Mouse (Mus musculus) ES-E14 (cell line): ENCODE measurements around the gene Rtel1. TPM values are rescaled to one million over a fixed set of nuclear protein-coding genes. Genes with fewer than 3 reads are reported as not detected.

ENCODE experiments used
- DNase-seq: peaks from one replicate; pipeline ENCODE4 v3.0.0-alpha.2; 2013; ENCODE audit warnings: low read depth, low spot score
- H3K27ac ChIP-seq: 2 replicates; pipeline ENCODE4 v1.5.1; 2012; ENCODE audit warnings: low read depth, mild to moderate bottlenecking, low read length, moderate library complexity, mixed read lengths; ENCODE audit not compliant: poor library complexity, insufficient read depth, severe bottlenecking
- H3K36me3 ChIP-seq: 2 replicates; pipeline ENCODE4 v1.6.1; 2012; ENCODE audit warnings: mild to moderate bottlenecking, low read length, moderate library complexity, mixed read lengths; ENCODE audit not compliant: control insufficient read depth, poor library complexity, insufficient read depth, severe bottlenecking
- H3K4me1 ChIP-seq, 2 experiments: fragments of 150-350 bp in 1 of 2; sonication (generic) in 1 of 2; 2 replicates each; pipeline ENCODE4 v1.6.1; 2012; ENCODE audit warnings: low read length in 2 of 2, mild to moderate bottlenecking in 1 of 2, mixed read lengths in 1 of 2; ENCODE audit not compliant: control insufficient read depth in 2 of 2, insufficient read depth in 2 of 2, poor library complexity in 1 of 2
- H3K4me3 ChIP-seq, 2 experiments: fragments of 150-350 bp in 1 of 2; sonication (generic) in 1 of 2; 2 replicates each; pipeline ENCODE4 v1.5.1; 2012; ENCODE audit warnings: low read length in 2 of 2, low read depth in 1 of 2, mild to moderate bottlenecking in 1 of 2, mixed read lengths in 1 of 2; ENCODE audit not compliant: insufficient read depth in 1 of 2, poor library complexity in 1 of 2, severe bottlenecking in 1 of 2
- H3K9ac ChIP-seq: 2 replicates; pipeline ENCODE4 v1.6.1; 2012; ENCODE audit warnings: low read depth, mild to moderate bottlenecking, low read length, mixed read lengths; ENCODE audit not compliant: poor library complexity, insufficient read depth, severe bottlenecking
- H3K9me3 ChIP-seq: fragments of 150-350 bp; sonication (generic); 2 replicates; pipeline ENCODE4 v1.6.1; 2012; ENCODE audit warnings: low read depth, mild to moderate bottlenecking, low read length; ENCODE audit not compliant: control insufficient read depth, insufficient read depth
- CHD2 ChIP-seq: IDR thresholded peaks from 2 replicates; pipeline ENCODE4 v1.6.1; 2014; ENCODE audit warnings: mild to moderate bottlenecking, low read depth, low read length, inconsistent platforms
- HCFC1 ChIP-seq: IDR thresholded peaks from 2 replicates; pipeline ENCODE4 v1.6.1; 2012; ENCODE audit warnings: low read length, inconsistent platforms, borderline replicate concordance; ENCODE audit not compliant: insufficient read depth
- MAFK ChIP-seq: IDR thresholded peaks from 2 replicates; pipeline ENCODE4 v1.6.1; 2014; ENCODE audit warnings: mild to moderate bottlenecking, low read depth, low read length, inconsistent platforms; ENCODE audit not compliant: insufficient read depth
- ZC3H11A ChIP-seq: IDR thresholded peaks from 2 replicates; pipeline ENCODE4 v1.6.1; 2012; ENCODE audit warnings: low read depth, mild to moderate bottlenecking, inconsistent platforms, low read length, borderline replicate concordance
- ZNF384 ChIP-seq: IDR thresholded peaks from 2 replicates; pipeline ENCODE4 v1.6.1; 2012; ENCODE audit warnings: low read depth, low read length, inconsistent platforms
- in situ Hi-C, 2 experiments: fragments of 600-800 bp; cut with MboI; formaldehyde crosslinking; loops; one replicate each; pipeline ENCODE4 v1.15.1; 2025; ENCODE audit warnings: low sequenced_read_pairs in 2 of 2, inconsistent platforms in 1 of 2; ENCODE audit not compliant: unreplicated experiment in 2 of 2
- total RNA-seq: library from RNA; depleted of rRNA; stranded (reverse); fragments of 300-350 nt; gene quantifications from 2 replicates; pipeline ENCODE4 v1.2.3, GENCODE M21; 2012

Gene Rtel1
- total RNA-seq, 1 experiment: 133 TPM

GRCm38 (mm10) chr2:181370001-181370400, 50.5 kb downstream of the Rtel1 start:
- Histone ChIP-seq H3K9ac (no peak overlapping the region), H3K4me1 (peaks cover 2% of the 10 kb centered on the region in 2 experiments; a peak in 1 of 4 replicates), H3K27ac (no peak overlapping the region), H3K9me3 (no peaks in the 10 kb centered on the region), H3K4me3 (no peak overlapping the region), H3K36me3 (peaks cover 2% of the 10 kb centered on the region; the same call in 1 of the 2 replicates)
- in situ Hi-C loops: no loop called here
- DNase-seq: peak; percentile 50
- TF ChIP-seq MAFK (peak; percentile 87), ZNF384 (no peak)

- Histone ChIP-seq H3K36me3 (peaks cover 23% of the 10 kb centered on the region), H3K27ac (no peak overlapping the region), H3K9ac (no peak overlapping the region), H3K4me3 (no peak overlapping the region), H3K9me3 (no peaks in the 10 kb centered on the region), H3K4me1 (no peaks in the 10 kb centered on the region)
- peak; percentile 30 for DNase-seq
- TF ChIP-seq CHD2 (no peak), ZNF384 (no peak), HCFC1 (no peak), MAFK (no peak), ZC3H11A (no peak)
- in situ Hi-C loops: no loop called here
Observed at GRCm38 (mm10) chr2:181375787-181376186, 56.2 kb downstream of the Rtel1 start.

- H3K4me1 ChIP-seq: no peaks in the 10 kb centered on the region
- TF ChIP-seq ZNF384: no peak
- TF ChIP-seq CHD2: no peak
- no peak for TF ChIP-seq MAFK
- no peak for TF ChIP-seq ZC3H11A
- TF ChIP-seq HCFC1: no peak
- peaks cover 27% of the 10 kb centered on the region for H3K36me3 ChIP-seq
- no peak overlapping the region for H3K4me3 ChIP-seq
- in situ Hi-C loops: no loop called here
- no peak overlapping the region for H3K9ac ChIP-seq
- H3K27ac ChIP-seq: no peak overlapping the region
- H3K9me3 ChIP-seq: no peaks in the 10 kb centered on the region
- no peak for DNase-seq
Observed at GRCm38 (mm10) chr2:181377230-181377629, 57.7 kb downstream of the Rtel1 start.

DNA sequence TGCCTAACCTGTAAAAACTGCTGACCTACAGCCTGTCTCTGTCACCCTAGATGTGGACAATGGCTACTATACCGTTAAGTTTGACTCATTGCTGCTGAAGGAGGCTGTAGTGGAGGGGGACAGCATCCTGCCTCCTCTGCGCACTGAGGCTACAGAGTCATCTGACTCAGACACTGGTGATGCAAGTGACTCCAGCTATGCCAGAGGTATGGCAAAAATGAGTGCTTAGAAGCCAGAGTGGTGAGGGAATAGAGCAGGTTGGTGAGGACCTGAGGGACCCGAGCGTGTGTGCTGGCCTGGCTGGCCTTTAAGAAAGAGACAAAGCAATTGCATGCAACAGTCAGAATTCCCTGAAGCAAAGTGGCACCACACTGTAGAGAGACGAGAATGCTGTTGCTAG, 59.2 kb downstream of the Rtel1 start:
- Histone ChIP-seq H3K4me3 (no peak overlapping the region), H3K36me3 (peaks cover 39% of the 10 kb centered on the region), H3K9ac (no peak overlapping the region), H3K4me1 (no peaks in the 10 kb centered on the region), H3K9me3 (no peaks in the 10 kb centered on the region), H3K27ac (no peak overlapping the region)
- in situ Hi-C loops: no loop called here
- TF ChIP-seq ZC3H11A (no peak), CHD2 (no peak), HCFC1 (no peak), ZNF384 (no peak), MAFK (no peak)
- no peak for DNase-seq

DNA sequence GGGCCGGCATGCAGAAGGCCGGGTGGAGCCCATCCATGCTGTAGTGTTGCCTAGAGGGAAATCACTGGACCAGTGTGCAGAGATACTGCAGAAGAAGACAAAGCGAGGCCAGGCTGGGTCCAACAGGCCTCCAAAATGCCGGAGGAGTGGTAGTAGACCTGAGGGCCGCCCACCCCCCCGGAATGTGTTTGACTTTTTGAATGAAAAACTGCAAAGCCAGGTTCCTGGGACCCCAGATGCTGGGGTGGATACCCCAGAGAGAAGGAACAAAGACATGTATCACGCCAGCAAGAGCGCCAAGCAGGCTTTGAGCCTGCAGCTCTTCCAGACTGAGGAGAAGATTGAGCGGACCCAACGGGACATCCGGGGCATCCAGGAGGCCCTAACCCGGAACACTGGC, 60.2 kb downstream of the Rtel1 start, which contains the start of gene Lime1:
TSS of gene Lime1 (plus strand) at position 301 of the 400 bp plus-strand sequence.
- Histone ChIP-seq H3K4me1 (peaks cover 0 to 5% of the 10 kb centered on the region in 2 experiments; a peak in 2 of 4 replicates), H3K4me3 (no peak within 1 kb of the TSS), H3K9me3 (no peaks in the 10 kb centered on the region), H3K9ac (no peak within 1 kb of the TSS), H3K36me3 (peaks cover 41% of the 10 kb centered on the region), H3K27ac (no peak within 1 kb of the TSS)
- in situ Hi-C loops: no loop called here
- TF ChIP-seq CHD2 (no peak), MAFK (no peak), ZNF384 (no peak), HCFC1 (no peak), ZC3H11A (no peak)
- no peak for DNase-seq
